Mouse (Mus musculus): ENCODE data around the gene Hoxc4.

Hoxc4 gene

GRCm38 (mm10) chr15:103018636-103019035, at the start of gene Hoxc4:
Gene Hoxc4, plus strand, starts transcription at chr15:103018934.
- no peak for DNase-seq (ENCODE audit: low read depth, low spot score)

- DNase-seq (ENCODE audit: low read depth, low spot score): no peak
Observed at GRCm38 (mm10) chr15:102969296-102969695, 49.4 kb upstream of the Hoxc4 start.

- peak; percentile 67 for DNase-seq (ENCODE audit: low read depth, low spot score)
Observed at GRCm38 (mm10) chr15:102970740-102971139, 48.0 kb upstream of the Hoxc4 start.

GRCm38 (mm10) chr15:102972254-102972653, 46.5 kb upstream of the Hoxc4 start:
- DNase-seq (ENCODE audit: low read depth, low spot score): no peak

GRCm38 (mm10) chr15:102972753-102973152, 46.0 kb upstream of the Hoxc4 start:
- DNase-seq (ENCODE audit: low read depth, low spot score): no peak

GRCm38 (mm10) chr15:102975034-102975433, 43.7 kb upstream of the Hoxc4 start:
- no peak for DNase-seq (ENCODE audit: low read depth, low spot score)

GRCm38 (mm10) chr15:102975688-102976111, 43.0 kb upstream of the Hoxc4 start:
- no peak for DNase-seq (ENCODE audit: low read depth, low spot score)

- DNase-seq (ENCODE audit: low read depth, low spot score): no peak
Observed at GRCm38 (mm10) chr15:102976171-102976570, 42.6 kb upstream of the Hoxc4 start, which contains the start of gene Hoxc9. Gene Hoxc9, plus strand, starts transcription at chr15:102976439.

GRCm38 (mm10) chr15:102976631-102977422, 41.9 kb upstream of the Hoxc4 start:
- DNase-seq (ENCODE audit: low read depth, low spot score): no peak

GRCm38 (mm10) chr15:102977423-102977974, 41.2 kb upstream of the Hoxc4 start:
- DNase-seq (ENCODE audit: low read depth, low spot score): no peak

GRCm38 (mm10) chr15:102978615-102979515, 39.9 kb upstream of the Hoxc4 start:
- peak; percentile 31 for DNase-seq (ENCODE audit: low read depth, low spot score)

GRCm38 (mm10) chr15:102979936-102980335, 38.8 kb upstream of the Hoxc4 start:
- DNase-seq (ENCODE audit: low read depth, low spot score): no peak

- DNase-seq (ENCODE audit: low read depth, low spot score): no peak
Observed at GRCm38 (mm10) chr15:102980352-102980751, 38.4 kb upstream of the Hoxc4 start.

GRCm38 (mm10) chr15:102980912-102981311, 37.8 kb upstream of the Hoxc4 start:
- DNase-seq (ENCODE audit: low read depth, low spot score): peak; percentile 54

GRCm38 (mm10) chr15:102981379-102982288, 37.1 kb upstream of the Hoxc4 start:
- DNase-seq (ENCODE audit: low read depth, low spot score): peak; percentile 76

- DNase-seq (ENCODE audit: low read depth, low spot score): no peak
Observed at GRCm38 (mm10) chr15:102983716-102984115, 35.0 kb upstream of the Hoxc4 start.

GRCm38 (mm10) chr15:102984521-102984920, 34.2 kb upstream of the Hoxc4 start:
- no peak for DNase-seq (ENCODE audit: low read depth, low spot score)

- DNase-seq (ENCODE audit: low read depth, low spot score): no peak
Observed at GRCm38 (mm10) chr15:102984925-102985324, 33.8 kb upstream of the Hoxc4 start.

- peak; percentile 76 for DNase-seq (ENCODE audit: low read depth, low spot score)
Observed at GRCm38 (mm10) chr15:102987124-102987833, 31.5 kb upstream of the Hoxc4 start.

GRCm38 (mm10) chr15:102988078-102988477, 30.7 kb upstream of the Hoxc4 start:
- no peak for DNase-seq (ENCODE audit: low read depth, low spot score)

Measured in A20 (cell line).